Mouse (Mus musculus) gastrocnemius, postnatal 14 days (tissue): ENCODE data around the gene Scg5. TPM values are rescaled to one million over a fixed set of nuclear protein-coding genes. Genes with fewer than 3 reads are reported as not detected.

Experiments used
- DNase-seq: peaks from one replicate; pipeline ENCODE4 v3.0.0; 2021; ENCODE audit warnings: mixed read lengths
- intact Hi-C: fragments of 180-260 bp; cut with DNase I; formaldehyde crosslinking; loops from one replicate; pipeline ENCODE4 v1.15.1; 2025; ENCODE audit warnings: low total_unique reads
- long read RNA-seq, 2 experiments: library from polyadenylated mRNA; stranded (forward); transcript quantifications; one replicate each; pipeline ENCODE4 v2.0.0; 2021
- total RNA-seq, 2 experiments: library from RNA; stranded (reverse); gene quantifications; 2 replicates each; pipeline ENCODE4 v1.2.3; 2021

Gene Scg5
- total RNA-seq, result under 1 TPM; 0.24 to 0.25 TPM
- long read RNA-seq, experiment 1, partial matches to known transcripts, result 0 of 1 reads
- long read RNA-seq, experiment 1, other reads (novel, unspliced or antisense), result 1 of 1 reads
- long read RNA-seq, experiment 2, result 0 reads

- peak; percentile 57 for DNase-seq
- intact Hi-C loops, result loop anchor here (10.0 kb wide), 1 partner anchor 334 kb away; no protein-coding TSS in a partner anchor
These were observed at the start of gene Scg5 for GRCm38 (mm10) chr2:113828943-113829882. Gene Scg5 (minus strand): TSS chr2:113829121.

DNA sequence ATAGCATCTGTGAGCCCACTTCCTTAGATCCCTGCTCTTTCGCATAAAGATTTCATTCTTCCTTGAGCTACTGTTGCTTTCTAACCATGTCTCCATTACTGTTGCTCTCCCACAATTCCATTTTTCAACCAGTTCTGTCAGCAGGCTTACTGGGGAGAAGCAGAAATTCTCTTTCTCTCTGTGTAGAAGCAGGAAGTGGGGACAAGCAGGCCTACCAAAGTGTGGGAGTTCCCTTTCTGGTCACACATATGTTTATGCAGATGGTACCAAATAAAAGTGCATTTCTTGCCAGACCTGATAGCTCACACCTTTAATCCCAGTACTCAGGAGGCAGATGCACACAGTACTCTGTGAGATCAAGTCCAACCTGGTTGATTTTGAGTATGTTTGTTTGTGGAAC lies 41.2 kb upstream of the Scg5 start:
- no peak for DNase-seq
- intact Hi-C loops, result no loop called here

GRCm38 (mm10) chr2:113868404-113868803 lies 39.5 kb upstream of the Scg5 start:
- intact Hi-C loops, result loop anchor here (5.0 kb wide), 1 partner anchor 279 kb away; no protein-coding TSS in a partner anchor
- no peak for DNase-seq

DNA sequence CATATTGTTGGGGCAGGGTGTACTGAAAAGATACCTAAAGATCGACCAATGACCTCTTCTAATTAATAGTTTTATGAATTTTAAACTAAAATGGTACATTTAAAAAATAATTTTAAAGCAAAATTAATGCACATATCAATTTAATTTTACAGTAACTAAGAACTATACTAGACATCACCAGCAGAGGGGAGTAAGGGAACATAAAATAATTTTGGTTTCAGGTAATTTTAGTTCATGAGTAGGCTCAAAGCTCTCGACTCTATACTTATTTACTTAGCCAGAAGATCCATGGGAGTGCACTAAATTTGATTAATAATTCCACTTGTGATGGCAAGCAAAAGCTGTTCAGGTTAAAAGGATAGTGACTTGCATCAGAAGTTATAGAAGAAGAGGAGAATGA lies 37.2 kb upstream of the Scg5 start:
- intact Hi-C loops, result loop anchor here (5.0 kb wide), 1 partner anchor 281 kb away; no protein-coding TSS in a partner anchor
- DNase-seq, result no peak

- intact Hi-C loops, result no loop called here
- no peak for DNase-seq
These were observed 20.2 kb upstream of the Scg5 start for GRCm38 (mm10) chr2:113849141-113849540.

- peak; percentile 82 for DNase-seq
- intact Hi-C loops, result no loop called here
These were observed 19.6 kb upstream of the Scg5 start, which contains the start of gene Arhgap11a for GRCm38 (mm10) chr2:113848245-113849121. Gene Arhgap11a (minus strand): TSS chr2:113848661.

DNA sequence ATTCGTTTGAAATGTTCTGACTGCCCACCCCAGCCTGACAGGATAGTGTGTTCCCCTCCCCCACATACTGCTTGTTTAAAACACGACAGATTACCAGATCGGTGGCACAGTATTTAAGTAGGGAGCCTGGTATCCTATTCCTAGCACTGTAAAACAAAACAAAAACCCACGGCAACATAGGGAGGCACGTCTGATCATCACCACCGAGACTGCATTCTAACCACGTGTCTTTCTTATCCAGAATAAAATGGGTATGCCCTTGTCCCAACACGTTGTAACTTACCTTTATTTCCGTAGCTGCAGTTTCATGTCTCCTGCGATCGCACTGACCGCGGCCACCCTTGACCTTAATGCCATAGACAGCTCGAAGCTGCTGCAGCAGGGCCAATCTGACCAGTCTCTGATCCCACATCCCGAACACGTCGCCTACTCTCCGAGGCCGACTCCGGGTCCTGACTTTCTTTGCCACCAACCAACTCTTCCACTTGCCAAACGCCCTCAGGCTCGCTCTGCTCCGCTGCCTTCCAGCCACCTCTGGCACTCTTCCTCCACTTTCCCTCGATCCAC lies 18.8 kb upstream of the Scg5 start:
- DNase-seq, result peak; percentile 13
- intact Hi-C loops, result no loop called here

DNA sequence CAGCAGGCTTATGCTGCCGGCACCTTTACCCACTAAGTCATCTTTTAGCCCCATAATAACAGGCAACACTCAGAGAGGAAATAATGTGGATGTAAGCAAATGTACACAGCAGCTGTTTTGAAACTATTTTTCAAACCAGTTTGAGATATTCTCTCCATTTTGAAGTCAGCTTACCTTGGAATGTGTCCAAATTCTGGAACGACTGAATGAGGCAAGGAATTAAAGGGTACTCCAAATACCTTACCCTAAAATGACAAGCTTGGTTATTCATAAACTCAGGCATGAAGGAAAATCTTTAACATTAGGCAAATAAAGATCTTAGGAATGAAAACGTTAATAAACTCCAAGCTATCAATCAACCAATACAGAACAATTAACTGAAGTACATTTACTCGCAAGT lies 16.2 kb upstream of the Scg5 start:
- intact Hi-C loops, result no loop called here
- DNase-seq, result no peak

DNA sequence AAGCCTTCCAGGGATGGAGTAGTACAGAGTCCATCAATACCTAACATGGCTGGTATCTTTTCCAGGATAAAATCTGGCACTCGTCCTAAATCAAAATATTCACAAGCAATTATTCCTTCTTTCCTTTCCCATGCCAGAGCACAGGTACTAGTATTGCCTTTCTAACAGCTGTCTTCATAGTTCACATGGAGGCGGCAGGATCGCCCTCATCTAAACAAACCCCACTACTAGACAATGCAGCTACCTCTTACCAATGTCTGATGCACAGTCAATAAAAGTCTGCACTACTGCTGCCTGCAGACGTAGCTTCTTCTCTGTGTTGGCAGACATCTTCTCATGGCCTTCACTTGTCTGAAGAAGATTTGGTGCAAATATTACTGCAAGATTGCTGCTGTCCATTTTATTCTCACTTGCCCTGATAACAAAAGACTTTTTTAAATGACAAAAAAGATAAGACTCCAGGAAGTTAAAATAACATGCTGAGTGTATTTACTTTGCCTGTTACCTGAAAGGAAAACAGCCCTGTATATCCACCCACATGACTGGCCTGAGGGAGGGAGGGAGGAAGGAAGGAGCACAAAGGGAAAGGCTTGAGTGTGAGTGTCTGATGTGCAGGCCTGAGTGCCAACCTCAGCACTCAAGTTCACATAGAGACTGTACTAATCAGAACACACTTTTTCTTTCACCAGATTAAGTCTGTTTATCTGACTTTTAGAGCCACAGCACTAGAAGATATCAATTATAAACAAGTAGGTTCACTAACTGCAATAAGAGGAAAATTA lies 12.9 kb upstream of the Scg5 start:
- intact Hi-C loops, result no loop called here
- no peak for DNase-seq

- intact Hi-C loops, result no loop called here
- DNase-seq, result no peak
These were observed 10.6 kb upstream of the Scg5 start for GRCm38 (mm10) chr2:113839488-113839887.

GRCm38 (mm10) chr2:113835219-113835618 lies 6.3 kb upstream of the Scg5 start:
- intact Hi-C loops, result no loop called here
- DNase-seq, result no peak

- intact Hi-C loops, result loop anchor here (10.0 kb wide), 1 partner anchor 334 kb away; no protein-coding TSS in a partner anchor
- DNase-seq, result no peak
These were observed 607 bp downstream of the Scg5 start for GRCm38 (mm10) chr2:113828086-113828942.

- intact Hi-C loops, result loop anchor here (10.0 kb wide), 1 partner anchor 329 kb away; no protein-coding TSS in a partner anchor
- no peak for DNase-seq
These were observed 5.0 kb downstream of the Scg5 start for GRCm38 (mm10) chr2:113823909-113824308.

- intact Hi-C loops, result loop anchor here (10.0 kb wide), 1 partner anchor 328 kb away; no protein-coding TSS in a partner anchor
These were observed 6.6 kb downstream of the Scg5 start for GRCm38 (mm10) chr2:113822367-113822766.

DNA sequence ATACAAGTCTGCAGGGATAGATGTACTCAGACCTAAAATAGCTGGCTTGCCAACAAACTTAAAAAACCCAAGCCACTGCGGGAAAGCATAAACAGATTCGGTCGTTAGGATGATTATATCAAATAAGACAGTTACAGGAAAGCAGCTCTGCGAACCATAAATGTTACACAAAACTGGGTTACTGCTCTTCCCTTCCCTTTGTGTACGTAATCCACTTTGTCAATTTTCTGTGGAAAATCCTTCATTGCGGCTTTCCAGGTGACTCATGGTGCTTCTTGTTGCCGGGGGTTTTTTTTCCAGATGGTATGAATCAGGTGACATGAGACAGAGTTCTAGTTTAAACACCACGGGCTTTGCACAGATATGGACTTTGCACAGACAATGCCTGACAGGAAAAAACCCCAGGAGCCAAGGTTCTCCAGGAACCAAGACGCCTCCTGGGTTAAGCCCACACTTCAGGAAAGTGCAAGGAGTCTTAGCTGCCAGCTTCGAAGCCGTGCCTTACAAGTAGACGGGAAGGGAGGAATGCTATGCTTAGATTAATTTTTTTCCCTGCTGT lies 7.7 kb downstream of the Scg5 start:
- intact Hi-C loops, result loop anchor here (10.0 kb wide), 1 partner anchor 326 kb away; no protein-coding TSS in a partner anchor
- DNase-seq, result no peak

More at GRCm38 (mm10) chr2:113822367-113822766, 6.6 kb downstream of the Scg5 start:
- DNase-seq, result no peak

DNA sequence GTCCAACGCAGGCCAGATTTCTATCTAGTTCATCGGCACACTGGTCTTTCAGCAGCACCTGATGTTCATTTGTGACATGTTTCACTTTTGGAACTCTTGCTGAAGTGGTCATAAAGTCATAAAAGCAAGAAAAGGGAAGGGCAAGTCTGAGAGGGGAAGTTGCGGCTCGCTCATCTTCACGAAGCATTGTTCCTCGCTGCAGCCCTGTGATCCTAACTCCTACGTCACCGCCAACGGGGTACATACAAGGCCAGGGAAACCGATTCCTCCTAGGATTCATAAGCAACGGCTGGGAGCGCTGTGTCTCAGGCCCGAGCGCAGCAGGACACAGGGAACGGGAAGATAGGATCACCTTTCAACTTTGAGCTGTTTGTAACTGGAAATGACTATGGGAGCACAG lies 8.8 kb downstream of the Scg5 start:
- DNase-seq, result no peak
- intact Hi-C loops, result loop anchor here (10.0 kb wide), 1 partner anchor 325 kb away; no protein-coding TSS in a partner anchor
